Mouse (Mus musculus) midbrain, embryonic 11.5 days (tissue): ENCODE data around the gene Cdh3. TPM values are rescaled to one million over a fixed set of nuclear protein-coding genes. Genes with fewer than 3 reads are reported as not detected.
"Not testable (repeated sequence)": the region's sequence is repeated elsewhere in the genome, so short reads cannot be mapped to it uniquely, and the experiment has no call there.

ENCODE experiments used
- ATAC-seq: fragments of 200-750 bp; cut with Nextera tagmentation; 2 replicates; pipeline ENCODE4 v1.8.0; 2017; ENCODE audit warnings: moderate TSS enrichment, moderate library complexity; ENCODE audit not compliant: low FRiP score
- DNase-seq: peaks from one replicate; pipeline ENCODE4 v3.0.0; 2015; ENCODE audit warnings: low spot score; ENCODE audit errors: missing footprints
- H3K27ac ChIP-seq: fragments of 300-500 bp; sonication (generic); 2 replicates; pipeline ENCODE4 v1.5.1; 2014; ENCODE audit warnings: low read depth, low read length
- H3K27me3 ChIP-seq: fragments of 300-500 bp; sonication (generic); 2 replicates; pipeline ENCODE4 v1.6.1; 2014; ENCODE audit warnings: mild to moderate bottlenecking, low read length, moderate library complexity, mixed read lengths; ENCODE audit not compliant: control insufficient read depth, insufficient read depth
- H3K36me3 ChIP-seq: fragments of 300-500 bp; sonication (generic); 2 replicates; pipeline ENCODE4 v1.6.1; 2014; ENCODE audit warnings: mild to moderate bottlenecking, low read length, moderate library complexity, mixed read lengths; ENCODE audit not compliant: control insufficient read depth, insufficient read depth
- H3K4me1 ChIP-seq: fragments of 300-500 bp; sonication (generic); 2 replicates; pipeline ENCODE4 v1.6.1; 2014; ENCODE audit warnings: low read length; ENCODE audit not compliant: control insufficient read depth, insufficient read depth
- H3K4me2 ChIP-seq: fragments of 300-500 bp; sonication (generic); 2 replicates; pipeline ENCODE4 v1.6.1; 2014; ENCODE audit warnings: mild to moderate bottlenecking, moderate library complexity
- H3K4me3 ChIP-seq: fragments of 300-500 bp; sonication (generic); 2 replicates; pipeline ENCODE4 v1.5.1; 2014; ENCODE audit warnings: low read depth, low read length
- H3K9ac ChIP-seq: fragments of 300-500 bp; sonication (generic); 2 replicates; pipeline ENCODE4 v1.6.1; 2014; ENCODE audit warnings: low read length
- H3K9me3 ChIP-seq: fragments of 300-500 bp; sonication (generic); 2 replicates; pipeline ENCODE4 v1.6.1; 2016; ENCODE audit warnings: low read length; ENCODE audit not compliant: control insufficient read depth
- WGBS: fragments of 180-500 bp; shearing (Covaris S2); extraction: QIAGEN DNeasy Blood & Tissue Kit; methylation state at CpG from one replicate; pipeline ENCODE4 v1.1.7; 2014; 5-methylcytosine and 5-hydroxymethylcytosine counted together
- polyA plus RNA-seq: library from polyadenylated mRNA; unstranded; fragments of >200 nt; fragmentation: Nextera tagmentation; extraction: Ambion mirVana; gene quantifications from 2 replicates; pipeline ENCODE4 v1.2.1, GENCODE M21; 2014

Gene Cdh3
- polyA plus RNA-seq, 1 experiment from 2014 or later, result 1.2 TPM

DNA sequence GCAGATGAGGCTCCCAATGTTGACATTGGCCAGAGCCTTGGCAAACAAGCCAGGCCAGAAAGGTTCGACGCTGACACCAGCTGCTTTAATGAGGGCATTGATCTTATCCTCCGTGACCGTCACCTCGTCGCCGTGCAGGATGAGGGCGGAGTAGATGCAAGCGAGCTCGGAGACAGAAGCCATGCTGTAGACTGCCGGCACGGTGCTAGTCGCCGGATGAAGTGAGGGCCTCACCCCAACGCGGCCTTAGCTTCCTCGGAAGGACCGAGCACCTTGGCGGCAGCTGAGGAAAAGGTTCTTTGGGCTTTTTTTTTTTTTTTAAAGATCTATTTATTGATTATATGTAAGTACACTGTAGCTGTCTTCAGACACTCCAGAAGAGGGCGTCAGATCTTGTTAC, 62.5 kb downstream of the Cdh3 start, which contains the start of gene Gm10073:
TSS of gene Gm10073 (minus strand) at position 294 of the 400 bp plus-strand sequence.
- H3K36me3 ChIP-seq, H3K27ac ChIP-seq, H3K9me3 ChIP-seq, ATAC-seq, H3K27me3 ChIP-seq, H3K4me3 ChIP-seq, H3K9ac ChIP-seq, H3K4me2 ChIP-seq, H3K4me1 ChIP-seq: not testable (repeated sequence)
- DNase-seq, result peak; percentile 56
- WGBS, result 48% methylated on average over 19 of the region's 20 CpGs

DNA sequence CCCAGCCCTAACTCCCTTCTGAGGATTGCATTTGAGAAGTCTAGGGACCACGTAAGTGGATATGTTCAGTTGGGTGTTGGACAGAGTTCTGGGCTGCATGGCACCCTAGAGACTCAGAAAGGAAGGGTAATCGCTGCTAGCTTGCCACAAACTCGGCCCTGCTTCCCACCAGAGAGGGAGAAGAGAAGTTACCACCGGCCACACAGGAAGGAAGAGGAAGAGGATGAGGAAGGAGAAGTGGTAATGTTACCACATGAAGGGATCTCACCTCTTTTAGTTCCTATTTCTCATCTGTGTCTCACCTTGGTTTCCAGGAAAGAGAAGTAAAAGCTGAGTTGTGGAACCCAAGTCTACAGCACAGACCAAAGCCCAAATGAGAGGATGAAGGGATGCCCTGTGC, 63.6 kb downstream of the Cdh3 start:
- H3K9ac ChIP-seq, result no peak overlapping the region
- no peaks in the 10 kb centered on the region for H3K9me3 ChIP-seq
- no peak overlapping the region for H3K4me3 ChIP-seq
- no peaks in the 10 kb centered on the region for H3K36me3 ChIP-seq
- H3K4me2 ChIP-seq, result no peak overlapping the region
- 84% methylated on average over 4 of the region's 4 CpGs for WGBS
- DNase-seq (peak; percentile 81), ATAC-seq (no peak)
- no peaks in the 10 kb centered on the region for H3K27me3 ChIP-seq
- no peak overlapping the region for H3K27ac ChIP-seq
- peaks cover 5% of the 10 kb centered on the region; the same call in 1 of the 2 replicates for H3K4me1 ChIP-seq

- WGBS, result 62% methylated on average over 6 of the region's 6 CpGs
- H3K9ac ChIP-seq, result no peak overlapping the region
- H3K4me1 ChIP-seq, result no peaks in the 10 kb centered on the region
- H3K4me3 ChIP-seq, result no peak overlapping the region
- no peaks in the 10 kb centered on the region for H3K36me3 ChIP-seq
- no peak for ATAC-seq
- H3K27me3 ChIP-seq, result no peaks in the 10 kb centered on the region
- DNase-seq, result peak; percentile 72
- H3K9me3 ChIP-seq, result no peaks in the 10 kb centered on the region
- no peak overlapping the region for H3K27ac ChIP-seq
- H3K4me2 ChIP-seq, result no peak overlapping the region
These were observed 66.3 kb downstream of the Cdh3 start for GRCm38 (mm10) chr8:106576849-106577555.

DNA sequence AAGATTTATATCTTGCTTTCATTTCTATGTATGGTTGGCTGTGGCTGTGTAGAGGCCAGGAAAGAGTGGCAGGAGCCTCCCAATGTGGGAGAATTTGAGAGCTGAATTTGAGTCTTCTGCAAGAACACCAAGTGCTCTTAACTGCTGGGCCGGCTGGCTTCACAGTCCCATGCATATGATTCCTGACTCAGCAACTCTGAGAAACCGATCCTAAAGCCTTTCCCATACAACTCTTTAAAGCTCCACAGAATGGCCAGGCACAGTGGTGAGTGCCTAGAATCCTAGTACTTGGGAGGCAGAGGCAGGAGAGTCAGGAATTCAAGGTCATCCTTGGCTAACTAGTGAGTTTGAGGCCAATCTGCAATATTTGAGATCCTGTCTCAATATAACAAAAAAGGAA, 68.8 kb downstream of the Cdh3 start:
- Histone ChIP-seq H3K4me1 (no peaks in the 10 kb centered on the region), H3K9ac (no peak overlapping the region), H3K4me2 (no peak overlapping the region), H3K4me3 (no peak overlapping the region), H3K9me3 (no peaks in the 10 kb centered on the region), H3K27me3 (no peaks in the 10 kb centered on the region), H3K36me3 (no peaks in the 10 kb centered on the region), H3K27ac (no peak overlapping the region)
- ATAC-seq, result no peak
- 80% methylated on average over 2 of the region's 2 CpGs for WGBS
- no peak for DNase-seq

DNA sequence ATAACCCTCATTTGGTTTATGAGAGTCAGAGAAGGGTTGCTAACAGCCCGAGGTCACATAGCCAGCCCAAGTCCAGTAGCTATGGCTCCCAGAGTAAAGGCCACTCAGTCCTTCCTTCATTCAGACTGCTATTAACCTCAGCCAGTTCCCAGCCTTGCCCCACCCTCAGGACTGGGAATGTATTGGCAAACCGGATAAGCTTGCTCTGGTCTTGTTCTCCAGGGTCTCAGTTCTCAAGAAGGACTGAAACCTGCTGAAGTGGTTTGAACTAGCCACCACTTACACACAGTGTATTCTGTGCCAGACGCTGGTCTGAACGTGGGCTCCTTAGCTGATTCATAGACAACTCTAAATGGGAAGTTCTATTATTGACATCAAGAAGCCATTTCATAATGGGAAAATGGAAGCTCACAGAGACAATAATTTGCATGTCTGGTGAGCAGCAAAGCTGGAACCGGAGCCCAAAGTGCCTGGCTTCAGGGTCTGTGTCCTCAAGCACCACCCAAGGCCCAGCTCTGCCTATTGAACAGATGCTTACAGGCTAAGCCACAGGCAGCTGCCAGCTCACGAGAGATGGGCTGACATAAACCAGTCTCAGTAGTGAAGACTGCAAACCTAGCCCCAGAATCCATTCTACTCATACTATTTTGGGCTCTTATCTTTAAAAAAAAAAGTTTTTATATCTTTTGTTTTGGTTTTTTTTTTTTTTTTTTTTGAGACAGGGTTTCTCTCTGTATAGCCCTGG, 70.8 kb downstream of the Cdh3 start:
- 74% methylated on average over 6 of the region's 6 CpGs for WGBS
- no peaks in the 10 kb centered on the region for H3K9me3 ChIP-seq
- no peak for DNase-seq
- no peak for ATAC-seq
- no peaks in the 10 kb centered on the region for H3K36me3 ChIP-seq
- H3K4me2 ChIP-seq, result no peak overlapping the region
- H3K4me3 ChIP-seq, result no peak overlapping the region
- no peaks in the 10 kb centered on the region for H3K4me1 ChIP-seq
- H3K9ac ChIP-seq, result no peak overlapping the region
- H3K27me3 ChIP-seq, result no peaks in the 10 kb centered on the region
- no peak overlapping the region for H3K27ac ChIP-seq

DNA sequence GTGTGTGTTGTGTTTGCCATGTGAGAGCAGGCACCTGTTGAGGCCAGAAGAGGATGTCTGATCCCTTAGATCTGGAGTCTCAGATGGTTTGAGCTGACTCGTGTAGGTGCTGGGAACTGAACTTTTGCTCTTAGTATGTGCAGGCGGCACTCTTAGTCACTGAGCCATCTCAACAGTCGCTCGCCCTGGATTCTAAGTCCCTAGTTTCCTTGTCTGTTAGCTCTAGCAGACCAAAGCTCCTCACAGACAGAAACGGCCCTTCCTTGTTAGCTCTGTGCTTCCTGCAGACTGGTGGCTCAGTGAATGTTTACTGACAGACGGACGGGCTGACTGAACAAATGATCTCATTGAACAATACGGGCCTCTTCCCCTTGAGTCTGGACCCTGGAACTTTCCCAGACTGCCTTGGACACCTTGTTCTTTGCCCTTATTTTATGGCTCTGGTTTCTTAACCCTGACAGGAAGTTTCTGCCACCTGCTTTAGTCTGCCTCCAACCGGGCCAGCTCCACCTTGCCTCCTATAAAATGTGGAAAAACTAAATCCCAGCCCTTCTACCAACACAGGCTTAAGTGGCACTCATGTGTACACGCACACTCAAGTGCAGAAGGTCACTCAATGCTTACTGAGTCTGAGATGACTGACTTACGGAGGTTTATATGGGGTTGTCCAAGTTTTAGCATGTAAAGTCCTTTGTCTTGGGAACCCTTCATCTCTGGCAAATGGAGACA, 74.4 kb downstream of the Cdh3 start:
- H3K27ac ChIP-seq, result no peak overlapping the region
- no peaks in the 10 kb centered on the region for H3K36me3 ChIP-seq
- DNase-seq (no peak), ATAC-seq (no peak)
- H3K9ac ChIP-seq, result no peak overlapping the region
- H3K4me1 ChIP-seq, result no peaks in the 10 kb centered on the region
- 80% methylated on average over 11 of the region's 11 CpGs for WGBS
- H3K4me2 ChIP-seq, result no peak overlapping the region
- H3K4me3 ChIP-seq, result no peak overlapping the region
- H3K27me3 ChIP-seq, result no peaks in the 10 kb centered on the region
- H3K9me3 ChIP-seq, result no peaks in the 10 kb centered on the region

DNA sequence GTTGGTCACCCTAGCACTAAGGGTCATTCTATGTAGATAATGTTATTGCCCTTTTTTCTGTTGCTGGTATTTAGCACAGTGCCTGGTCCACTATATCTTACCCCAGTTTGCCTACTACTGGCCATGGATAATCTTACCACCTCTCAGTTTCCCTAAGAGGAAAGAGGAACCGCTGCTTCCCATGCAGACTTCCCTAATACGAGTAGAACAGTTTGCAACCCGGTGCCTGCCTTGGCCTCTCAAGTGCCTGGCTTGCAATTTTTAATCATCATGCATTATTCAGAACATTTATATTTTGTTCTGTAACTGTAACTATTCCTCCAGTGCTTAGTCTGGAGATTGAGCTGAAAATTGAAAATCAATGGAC, 75.0 kb downstream of the Cdh3 start:
- Histone ChIP-seq H3K27ac (no peak overlapping the region), H3K4me2 (no peak overlapping the region), H3K9me3 (no peaks in the 10 kb centered on the region), H3K36me3 (no peaks in the 10 kb centered on the region), H3K4me3 (no peak overlapping the region), H3K4me1 (no peaks in the 10 kb centered on the region), H3K9ac (no peak overlapping the region), H3K27me3 (no peaks in the 10 kb centered on the region)
- ATAC-seq (no peak), DNase-seq (no peak)
- 97% methylated on average over 3 of the region's 3 CpGs for WGBS

DNA sequence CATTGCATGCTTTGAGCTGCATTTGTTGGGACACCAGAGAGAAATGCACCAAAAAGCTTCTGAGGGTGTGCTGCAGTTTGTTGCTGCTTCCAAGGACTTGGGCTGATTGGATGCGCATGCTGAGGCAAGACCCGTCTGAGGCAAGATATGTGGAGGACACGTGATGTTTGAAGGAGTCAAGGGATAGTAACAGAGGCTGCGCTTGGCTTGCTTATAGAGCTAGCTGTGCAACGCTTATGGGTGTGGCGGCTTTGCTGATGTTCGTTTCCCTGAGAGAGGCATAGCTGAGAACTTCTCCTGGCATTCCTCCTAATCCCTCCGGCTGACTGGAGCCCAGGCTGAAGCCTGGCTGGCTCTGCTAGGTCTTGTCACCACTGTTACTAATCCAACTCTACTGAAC, 76.2 kb downstream of the Cdh3 start:
- DNase-seq (no peak), ATAC-seq (no peak)
- H3K4me2 ChIP-seq, result no peak overlapping the region
- no peaks in the 10 kb centered on the region for H3K9me3 ChIP-seq
- H3K27me3 ChIP-seq, result no peaks in the 10 kb centered on the region
- H3K9ac ChIP-seq, result no peak overlapping the region
- no peak overlapping the region for H3K4me3 ChIP-seq
- H3K4me1 ChIP-seq, result no peaks in the 10 kb centered on the region
- H3K36me3 ChIP-seq, result no peaks in the 10 kb centered on the region
- WGBS, result 85% methylated on average over 8 of the region's 8 CpGs
- no peak overlapping the region for H3K27ac ChIP-seq
